Mouse (Mus musculus) megakaryocyte, embryonic 14.5 days (primary cell): ENCODE measurements around the gene Atp10a.

Source experiments
- FLI1 ChIP-seq: IDR thresholded peaks from 2 replicates; pipeline ENCODE4 v1.6.1; 2012; ENCODE audit warnings: low read length, inconsistent platforms, mixed read lengths
- GATA1 ChIP-seq: IDR thresholded peaks from 3 replicates; pipeline ENCODE4 v1.6.1; 2012; ENCODE audit warnings: mixed read lengths, low read length, inconsistent platforms, borderline replicate concordance

DNA sequence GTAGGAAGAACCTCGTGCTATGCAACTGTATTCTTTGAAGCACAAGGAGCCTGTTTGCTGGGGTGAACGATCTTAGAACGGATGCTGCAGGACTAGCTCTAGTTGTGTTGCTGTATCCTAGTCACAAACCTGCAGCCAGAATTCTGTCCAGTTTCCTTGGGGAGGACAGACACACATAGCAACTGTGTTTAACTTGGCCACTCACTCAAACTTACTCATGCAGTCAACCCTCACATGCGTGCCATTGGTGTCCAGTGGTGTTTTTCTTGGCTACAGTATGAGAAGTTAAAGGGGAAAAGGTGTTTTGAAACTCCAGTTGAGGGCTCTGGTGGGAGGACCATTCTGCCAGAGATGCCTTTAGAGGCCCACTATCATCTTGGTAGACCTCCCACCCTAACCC is 98.6 kb downstream of the Atp10a start:
- TF ChIP-seq GATA1 (no peak), FLI1 (no peak)
